Mouse (Mus musculus) yolk sac, embryonic 10.5 days (tissue): ENCODE data around the gene Anks1.

Source experiments
- DNase-seq: peaks from one replicate; pipeline ENCODE4 v3.0.0-alpha.2; 2017; ENCODE audit warnings: low spot score

The Anks1 gene

DNA sequence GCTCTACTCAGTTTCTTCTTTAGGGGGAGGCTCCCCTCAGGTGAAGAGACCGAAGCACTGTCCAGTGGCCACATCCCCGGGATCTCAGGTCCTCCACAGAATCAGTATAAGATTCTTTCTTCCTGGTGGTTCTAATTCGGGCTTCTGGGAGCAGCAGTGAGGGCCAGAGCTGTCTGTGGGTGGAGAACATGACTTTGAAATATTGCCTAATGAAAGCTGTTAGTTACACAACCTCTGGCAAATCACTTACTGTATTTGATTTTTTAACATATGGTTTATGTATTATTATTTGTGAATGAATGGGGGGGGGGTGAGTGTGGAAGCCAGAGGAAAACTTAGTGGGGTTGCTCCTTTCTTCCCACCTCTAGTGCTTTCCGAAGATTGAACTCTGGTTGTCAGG, 22.7 kb downstream of the Anks1 start:
- DNase-seq: no peak

DNA sequence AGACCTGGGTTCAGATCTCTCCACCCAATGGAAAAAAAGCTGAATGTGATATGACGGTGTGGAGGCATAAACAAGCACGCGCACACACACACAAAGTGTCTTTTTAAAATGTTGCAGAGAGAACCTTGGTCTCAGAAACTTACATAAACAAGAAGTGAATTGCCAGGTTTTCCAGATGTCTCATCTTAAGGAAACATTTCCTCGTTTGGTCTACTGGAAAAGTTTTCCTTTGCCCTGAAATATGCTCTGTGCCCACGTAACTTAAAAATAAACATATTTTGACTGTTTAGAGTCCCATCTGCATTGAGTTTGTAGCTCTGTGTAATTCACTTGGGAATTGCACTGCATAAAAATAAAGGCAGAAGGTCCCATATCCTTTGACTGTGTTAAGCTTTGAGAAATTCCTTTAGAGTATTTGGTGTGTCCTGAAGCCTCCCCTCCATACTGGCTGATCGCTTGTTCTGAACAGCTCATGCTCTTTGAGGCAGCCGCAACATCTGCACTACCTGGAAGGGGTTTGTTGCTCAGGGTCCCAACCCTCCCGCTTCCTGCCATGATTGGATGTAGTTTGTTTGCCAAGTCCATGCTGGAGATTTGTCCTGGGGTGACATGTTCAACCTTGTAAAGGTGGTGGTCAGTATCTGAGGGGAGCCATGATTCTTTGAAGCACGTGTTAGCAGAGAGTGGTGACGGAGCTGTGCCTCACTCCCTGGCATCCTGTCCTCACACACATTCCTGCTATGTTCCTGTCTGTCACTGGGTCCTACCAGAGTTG, 25.2 kb downstream of the Anks1 start:
- no peak for DNase-seq

DNA sequence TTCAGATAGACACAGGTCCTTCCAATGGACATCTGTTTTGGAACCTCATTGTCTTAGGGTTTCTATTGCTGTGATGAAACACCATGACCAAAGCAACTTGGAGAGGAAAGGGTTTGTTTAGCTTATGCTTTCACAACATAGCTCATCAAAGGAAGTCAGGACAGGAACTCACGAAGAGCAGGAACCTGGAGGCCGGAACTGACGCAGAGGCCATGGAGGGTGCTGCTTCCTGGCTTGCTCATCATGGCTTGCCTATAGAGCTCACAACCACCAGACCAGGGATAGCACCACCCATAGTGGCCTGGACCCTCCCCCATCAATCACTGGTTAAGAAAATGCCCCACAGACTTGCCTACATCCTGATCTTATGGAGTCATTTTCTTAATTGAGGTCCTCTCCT, 26.0 kb downstream of the Anks1 start:
- DNase-seq: no peak

DNA sequence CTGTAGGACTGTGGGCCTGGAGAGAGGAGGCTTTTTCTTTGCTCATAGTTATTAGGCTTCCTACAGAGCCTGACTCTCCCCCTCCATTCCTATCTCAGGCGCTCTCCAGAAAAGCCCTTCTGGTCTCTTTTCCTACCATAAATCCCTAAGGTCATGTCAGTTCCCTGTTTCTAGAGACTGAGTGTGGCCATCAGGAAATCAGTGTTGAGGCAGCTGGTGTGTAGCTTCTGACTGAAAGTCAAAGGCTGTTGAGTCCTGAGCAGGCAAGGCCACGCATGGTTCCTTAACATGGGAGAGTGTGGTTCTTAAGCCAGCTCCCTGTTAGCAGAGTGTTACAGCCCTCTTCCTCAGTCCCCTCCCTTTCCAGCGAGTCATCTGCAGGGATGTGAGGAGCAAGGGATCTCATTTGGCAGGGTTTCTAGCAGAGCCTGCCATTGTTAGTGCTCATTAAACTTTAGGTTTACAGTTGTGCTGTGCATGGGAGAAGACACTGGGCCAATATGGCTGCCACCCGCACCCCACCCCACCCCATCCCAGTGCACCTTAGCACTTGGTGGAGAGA, 28.0 kb downstream of the Anks1 start:
- DNase-seq: no peak

DNA sequence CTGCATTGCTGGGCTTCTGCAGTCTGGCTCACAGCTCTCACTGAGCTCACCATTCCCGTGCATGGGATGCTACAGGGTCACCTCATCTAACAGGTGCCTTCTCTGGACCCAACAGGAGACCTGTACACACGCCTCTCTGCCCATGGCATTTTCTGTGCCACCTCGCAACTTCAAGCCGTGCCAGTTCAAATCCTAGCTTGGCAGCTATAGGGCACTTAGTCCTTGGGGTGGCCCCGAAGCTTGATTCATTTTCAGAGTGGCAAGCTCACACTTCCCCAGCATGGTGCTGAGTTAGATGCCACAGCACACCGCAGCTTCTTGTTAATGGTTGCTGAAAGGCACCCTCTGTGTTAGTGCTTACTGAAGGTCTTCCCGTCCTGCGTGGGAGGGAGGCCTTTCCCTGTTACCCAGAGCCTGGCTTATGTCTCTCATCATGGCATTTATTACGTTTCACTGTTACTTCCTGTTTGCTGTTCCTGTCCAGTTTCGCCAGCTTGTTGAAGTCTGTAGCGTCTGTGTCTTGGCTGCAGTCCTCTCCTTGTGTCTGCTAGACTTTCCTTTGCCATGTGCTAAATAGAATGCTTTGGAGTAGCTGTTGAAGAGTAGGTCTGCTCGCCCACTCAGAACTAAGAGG, 29.1 kb downstream of the Anks1 start:
- DNase-seq: no peak

DNA sequence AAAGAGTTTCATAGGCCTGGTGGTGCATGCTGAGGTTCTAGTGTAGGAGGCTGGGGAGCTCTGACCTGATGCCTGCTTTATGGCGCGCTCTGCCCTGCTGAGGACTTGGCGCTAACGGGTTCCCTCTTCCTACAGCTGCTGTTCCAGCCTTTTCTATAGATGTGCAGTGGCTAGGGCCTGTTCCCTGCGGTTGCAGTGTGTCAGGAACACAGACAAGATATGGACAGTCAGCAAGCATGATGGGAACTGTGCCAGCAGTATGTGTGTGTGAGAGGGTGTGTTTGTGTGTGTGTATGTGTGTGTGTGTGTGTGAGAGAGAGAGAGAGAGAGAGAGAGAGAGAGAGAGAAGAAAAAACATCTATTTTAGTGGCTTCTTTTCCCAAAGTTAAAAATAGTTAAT, 29.9 kb downstream of the Anks1 start:
- DNase-seq: no peak

DNA sequence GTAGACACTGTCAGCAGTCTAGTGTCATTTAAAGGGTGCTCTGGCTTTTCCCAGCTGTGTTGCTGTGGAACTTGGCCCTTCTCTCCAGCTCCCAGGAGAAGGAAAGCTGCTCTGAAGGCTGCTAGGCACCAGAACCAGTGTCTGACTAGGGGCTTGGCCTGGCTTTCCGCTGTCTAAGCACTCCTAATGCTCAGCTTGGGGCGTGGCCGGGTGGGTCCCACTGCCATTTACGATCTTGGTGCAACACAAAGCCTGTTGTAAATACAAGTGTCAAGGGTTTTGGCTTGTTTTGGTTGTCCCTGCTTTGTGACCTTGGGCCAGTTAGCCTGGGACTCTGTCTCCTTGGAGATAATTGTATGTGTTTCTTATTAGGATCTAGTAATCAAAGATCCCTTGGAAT, 31.2 kb downstream of the Anks1 start:
- DNase-seq: no peak

DNA sequence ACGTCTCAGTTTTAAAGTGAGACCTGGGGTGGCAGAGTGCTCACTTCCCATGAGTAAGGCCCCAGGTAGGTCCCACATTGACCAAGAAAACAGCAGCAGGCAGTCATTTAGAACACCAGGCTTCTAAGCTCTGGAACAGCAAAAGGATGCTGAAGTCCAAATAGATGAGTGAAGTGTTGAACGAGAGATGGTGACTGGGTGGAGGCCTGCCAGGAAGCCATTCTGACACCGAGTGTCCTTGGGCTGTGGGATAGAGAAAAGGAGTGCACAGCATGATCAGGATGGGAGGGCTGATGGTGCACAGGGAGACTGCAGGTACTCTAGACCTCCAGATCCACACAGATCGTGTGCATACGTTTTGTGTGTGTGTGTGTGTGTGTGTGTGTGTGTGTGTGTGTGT, 32.1 kb downstream of the Anks1 start:
- no peak for DNase-seq

DNA sequence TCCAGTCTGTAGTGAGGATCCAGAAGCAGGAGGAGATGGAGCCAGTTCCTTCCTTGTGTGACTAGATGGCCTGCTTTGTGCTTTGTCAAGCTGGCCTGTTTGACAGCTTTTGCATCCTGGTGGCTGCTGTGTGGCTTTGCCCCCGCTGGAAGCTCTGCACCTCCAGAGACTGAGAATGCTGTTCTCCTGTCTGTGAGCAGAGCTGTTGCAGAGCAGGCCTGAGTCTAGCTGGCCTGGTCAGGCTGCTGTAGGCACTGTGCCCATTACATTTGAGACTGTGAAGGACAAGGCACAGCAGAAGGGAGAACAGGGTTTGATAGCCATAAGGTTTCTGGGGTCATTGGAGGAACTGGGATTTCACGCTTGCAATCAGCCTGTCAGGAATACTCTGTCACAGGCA, 32.6 kb downstream of the Anks1 start:
- DNase-seq: no peak

DNA sequence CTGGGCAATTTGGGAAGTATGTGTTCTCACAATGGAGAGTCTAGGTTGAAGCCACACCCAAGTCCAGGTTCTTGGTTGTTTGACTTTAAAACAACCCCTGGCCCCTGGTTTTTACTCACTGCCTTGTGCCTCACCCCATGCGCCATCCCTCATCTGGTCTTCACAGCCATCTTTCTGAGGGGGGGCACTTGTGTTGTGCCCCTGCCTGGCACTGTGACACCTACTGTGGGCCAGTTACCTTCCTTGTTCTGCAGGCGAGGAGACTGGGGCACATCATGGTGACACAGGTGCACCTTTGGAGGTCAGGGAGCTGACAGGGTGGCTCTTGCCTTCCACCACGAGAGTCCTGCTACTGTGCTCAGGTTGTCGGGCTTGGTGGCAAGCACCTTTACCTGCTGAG, 33.0 kb downstream of the Anks1 start:
- no peak for DNase-seq

DNA sequence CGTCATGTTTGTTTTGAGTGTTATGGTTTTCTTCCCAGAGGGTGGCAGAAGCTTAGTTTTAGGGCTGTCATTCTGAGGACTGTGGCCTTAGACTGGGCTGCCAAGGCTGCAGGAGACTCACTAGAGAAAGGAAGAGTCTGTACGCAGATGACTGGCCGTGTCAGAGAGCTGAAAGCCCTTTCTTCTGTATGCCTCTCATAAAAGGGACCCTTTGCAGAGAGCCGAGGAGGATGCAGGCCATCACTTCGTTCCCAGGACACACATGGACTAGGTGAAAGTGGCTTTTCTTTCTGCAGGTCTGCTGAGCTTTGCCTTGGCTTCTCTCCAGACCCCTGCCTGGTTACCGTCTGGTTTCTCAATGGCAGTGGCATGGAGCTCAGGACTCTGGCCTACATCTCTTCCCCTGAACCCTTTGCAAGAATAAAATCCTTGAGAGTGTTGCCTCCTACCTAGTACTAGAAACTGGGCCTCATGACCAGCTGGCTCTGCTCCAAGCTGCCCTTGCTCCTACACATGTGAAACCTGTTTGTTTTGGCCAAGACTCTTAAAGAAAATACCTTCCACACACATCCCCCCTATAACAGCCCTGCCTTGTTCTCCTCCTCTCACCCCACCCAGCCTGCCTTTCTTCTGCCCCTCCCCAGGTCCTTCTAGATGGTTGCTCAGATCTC, 36.6 kb downstream of the Anks1 start:
- DNase-seq: no peak

DNA sequence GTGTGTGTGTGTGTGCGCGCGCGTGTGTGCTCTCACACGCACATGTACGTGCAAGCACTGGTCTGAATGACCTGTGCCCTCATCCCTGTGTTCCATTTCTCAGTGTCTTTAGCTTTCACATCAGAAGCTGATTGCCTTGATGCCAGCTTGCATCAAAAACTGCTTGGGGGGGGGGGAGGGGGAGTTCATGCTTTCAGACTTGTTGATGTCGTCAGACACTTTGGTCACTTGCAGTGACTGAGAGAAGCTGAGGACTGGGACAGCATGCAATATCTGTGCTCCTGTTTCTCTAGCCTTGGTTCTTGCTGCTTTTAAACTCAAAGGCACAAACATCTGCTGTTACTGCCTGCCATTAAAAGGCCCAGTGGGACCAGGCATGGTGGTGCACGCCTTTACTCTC, 37.3 kb downstream of the Anks1 start:
- DNase-seq: no peak

DNA sequence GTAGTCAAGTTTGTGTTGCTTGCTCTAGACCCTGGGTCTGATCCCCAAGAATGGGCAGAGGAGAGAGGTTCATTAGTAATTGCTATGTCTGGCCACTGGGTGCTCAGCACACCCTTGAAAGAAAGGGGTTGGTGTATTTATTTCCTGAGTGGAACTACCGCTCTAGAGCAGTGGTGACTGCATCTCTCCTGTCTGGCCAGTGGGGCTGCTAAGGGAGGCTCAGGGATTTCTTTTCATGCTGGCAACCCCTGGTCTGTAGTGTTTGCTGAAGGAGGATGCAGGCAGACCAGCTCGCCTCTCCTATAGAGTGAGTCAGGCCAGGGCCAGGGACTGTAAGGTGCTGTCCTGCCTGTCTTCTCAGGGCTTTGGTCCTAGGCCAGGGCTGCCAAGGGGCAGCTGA, 38.0 kb downstream of the Anks1 start:
- no peak for DNase-seq

DNA sequence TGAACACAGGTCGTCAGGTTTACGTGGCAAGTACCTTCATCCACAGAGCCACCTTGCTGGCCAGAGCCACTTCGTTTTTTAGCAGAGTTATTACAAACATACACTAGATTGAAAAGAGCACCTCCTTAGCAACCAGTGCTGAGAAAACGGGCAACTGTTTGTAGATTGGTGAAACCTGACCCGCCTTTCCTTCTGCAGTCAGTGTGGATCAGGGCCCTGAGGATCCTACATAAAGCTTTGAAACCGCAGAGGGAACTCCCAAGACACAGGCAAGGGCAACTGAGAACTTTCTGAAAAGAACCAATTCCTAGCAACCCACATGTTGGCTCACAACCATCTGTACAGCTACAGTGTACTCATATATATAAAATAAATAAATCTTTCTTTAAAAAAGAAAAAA, 44.0 kb downstream of the Anks1 start:
- DNase-seq: no peak

DNA sequence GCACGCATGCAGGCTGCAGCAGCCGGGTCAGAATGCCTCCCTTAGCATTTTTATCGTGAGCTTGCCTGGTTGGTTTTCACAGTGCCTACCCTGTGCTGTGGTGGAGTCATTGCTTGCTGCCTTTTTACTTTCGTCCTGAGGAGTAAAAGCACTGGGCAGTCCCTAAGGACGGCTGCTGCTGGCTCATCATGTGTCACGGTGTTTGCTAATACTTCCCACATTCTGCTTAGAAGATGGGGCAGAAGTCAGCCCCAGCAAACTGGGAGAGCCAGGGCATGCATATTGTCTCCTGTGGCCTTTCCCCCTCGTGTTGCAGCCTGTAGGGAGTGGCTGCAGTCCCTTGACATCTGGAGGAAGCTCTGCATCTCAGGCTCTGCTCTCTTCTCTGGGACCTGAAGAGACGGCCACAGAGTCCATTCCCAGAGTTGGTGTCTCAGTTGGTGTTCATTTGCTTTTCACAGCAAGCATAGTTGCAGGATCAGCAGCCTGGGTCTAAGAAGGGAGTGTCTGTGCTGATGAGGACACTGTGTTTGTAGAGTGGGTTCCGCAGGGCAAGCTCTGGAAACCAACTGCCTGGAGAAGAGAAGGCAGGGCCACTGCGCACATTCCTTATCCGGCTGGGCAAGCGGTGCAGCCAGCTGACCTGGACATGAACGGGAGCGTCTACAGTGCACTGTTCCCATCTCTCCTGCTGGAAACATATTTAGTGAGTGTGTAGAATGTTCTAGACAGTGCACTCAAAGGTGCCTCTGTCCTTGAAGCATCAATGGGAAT, 45.7 kb downstream of the Anks1 start:
- peak; percentile 45 for DNase-seq

DNA sequence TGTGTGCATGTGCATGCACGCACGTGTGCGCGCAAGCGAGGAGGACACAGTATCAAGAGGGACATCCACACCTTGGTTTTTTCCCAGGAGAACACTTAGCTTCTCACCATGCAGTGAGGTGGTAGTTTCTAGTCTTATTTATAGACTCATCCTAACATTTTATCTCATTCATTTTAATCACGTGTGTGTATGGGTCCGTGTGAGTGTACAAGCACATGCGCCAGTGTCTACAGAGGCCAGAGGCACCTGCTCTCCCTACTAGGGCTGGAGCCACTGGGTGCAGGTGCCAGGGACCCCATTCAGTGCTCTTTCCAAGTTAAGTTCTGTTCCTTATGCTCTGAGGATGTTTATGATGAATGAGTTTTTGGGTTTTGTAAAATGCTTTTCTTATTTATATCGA, 48.5 kb downstream of the Anks1 start:
- no peak for DNase-seq

DNA sequence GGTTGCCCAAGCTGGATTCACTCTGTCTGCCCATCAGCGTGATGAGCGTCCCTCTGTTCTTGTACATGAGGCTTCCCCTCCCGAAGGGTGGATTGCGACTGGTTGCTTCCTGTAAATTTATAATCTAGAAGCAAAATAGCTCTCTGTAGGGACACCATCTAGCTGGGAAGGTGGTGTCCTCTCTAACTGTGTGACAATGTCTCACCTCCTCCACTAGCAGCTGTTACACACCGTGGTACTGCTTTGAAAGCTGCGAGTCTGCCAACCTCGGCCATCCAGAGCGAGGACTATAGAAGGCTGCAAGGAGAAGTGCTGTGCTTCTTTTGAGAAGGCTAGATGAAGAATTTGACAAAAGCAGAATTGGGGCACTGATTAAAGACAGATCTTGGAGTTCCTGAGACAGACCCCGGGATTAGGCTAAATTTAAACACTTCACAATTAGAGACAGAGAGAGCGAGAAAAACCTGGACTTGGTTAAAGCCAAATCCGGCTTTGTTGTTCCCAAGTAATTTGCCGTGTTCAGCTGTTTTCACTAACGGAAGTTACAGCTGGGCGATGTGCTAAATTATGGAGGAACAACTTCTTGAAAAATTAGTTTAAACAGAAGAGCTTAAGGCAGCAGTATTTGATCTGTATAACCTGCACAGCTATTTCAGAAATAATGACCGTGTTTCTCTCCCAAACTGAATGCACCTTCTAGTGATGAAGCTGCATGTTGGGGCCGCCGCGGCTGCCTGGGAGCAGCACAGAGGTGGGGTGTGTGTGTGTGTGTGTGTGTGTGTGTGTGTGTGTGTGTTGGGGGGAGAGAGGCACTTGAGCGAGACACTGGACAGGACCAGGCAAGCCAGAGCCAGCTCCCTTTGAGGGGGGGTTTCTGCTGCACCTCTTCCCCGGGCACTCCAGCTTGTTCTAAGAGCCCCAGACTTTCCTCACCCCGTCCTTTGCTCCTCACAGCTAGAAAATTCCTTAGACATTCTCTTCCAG, 51.3 kb downstream of the Anks1 start:
- no peak for DNase-seq

DNA sequence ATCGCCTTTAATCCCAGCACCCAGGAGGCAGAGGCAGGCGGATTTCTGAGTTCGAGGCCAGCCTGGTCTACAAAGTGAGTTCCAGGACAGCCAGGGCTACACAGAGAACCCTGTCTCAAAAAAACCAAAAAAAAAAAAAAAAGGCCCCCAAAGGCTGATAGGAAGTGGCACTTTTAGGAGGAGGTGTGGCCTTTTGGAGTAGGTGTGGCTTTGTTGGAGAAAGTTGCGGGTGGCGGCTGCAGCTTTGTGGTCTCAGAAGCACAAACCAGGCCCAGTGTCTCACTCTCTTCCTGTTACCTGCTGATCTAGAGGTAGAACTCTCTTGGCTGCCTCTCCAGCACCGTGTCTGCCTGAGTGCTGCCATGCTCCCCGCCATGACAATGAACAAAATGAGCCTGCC, 54.0 kb downstream of the Anks1 start:
- DNase-seq: peak; percentile 31

DNA sequence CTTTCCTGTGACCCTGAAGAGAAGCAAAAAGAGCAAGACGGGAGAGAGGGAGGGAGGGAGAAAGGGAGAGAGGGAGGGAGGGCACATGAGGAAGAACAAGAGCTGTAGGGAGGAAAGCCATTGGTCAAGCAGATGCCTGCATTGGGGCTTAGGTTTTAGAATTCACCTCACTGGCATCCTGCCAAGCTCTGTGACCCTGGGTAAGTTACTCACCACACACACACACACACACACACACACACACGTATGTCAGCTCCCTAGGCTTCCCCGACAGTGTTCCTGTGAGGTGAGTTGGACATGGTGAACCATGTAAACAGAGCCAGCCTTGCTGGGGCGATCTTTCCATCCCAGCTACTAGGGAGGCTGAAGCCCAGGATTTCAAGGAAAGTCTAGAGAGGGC, 55.5 kb downstream of the Anks1 start:
- peak; percentile 24 for DNase-seq

DNA sequence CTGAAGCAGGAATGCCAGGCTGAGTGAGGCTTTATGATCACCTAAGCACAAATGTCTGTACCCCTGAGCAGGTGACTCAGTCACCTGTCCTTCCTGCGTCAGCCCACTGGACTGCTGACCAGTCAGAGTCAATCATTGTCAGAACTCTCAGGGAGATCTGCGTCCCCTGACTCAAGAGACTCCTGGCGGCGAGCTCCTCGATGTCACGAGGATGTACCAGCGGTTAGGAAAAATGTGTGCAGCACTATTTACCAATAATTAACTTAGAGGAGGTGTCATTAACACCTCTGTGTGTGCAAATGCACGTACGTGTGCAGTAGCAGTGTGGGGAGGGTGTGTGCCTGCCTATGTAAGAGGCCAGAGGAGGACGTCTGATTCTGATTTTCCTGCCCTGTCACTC, 56.2 kb downstream of the Anks1 start:
- peak; percentile 89 for DNase-seq

DNA sequence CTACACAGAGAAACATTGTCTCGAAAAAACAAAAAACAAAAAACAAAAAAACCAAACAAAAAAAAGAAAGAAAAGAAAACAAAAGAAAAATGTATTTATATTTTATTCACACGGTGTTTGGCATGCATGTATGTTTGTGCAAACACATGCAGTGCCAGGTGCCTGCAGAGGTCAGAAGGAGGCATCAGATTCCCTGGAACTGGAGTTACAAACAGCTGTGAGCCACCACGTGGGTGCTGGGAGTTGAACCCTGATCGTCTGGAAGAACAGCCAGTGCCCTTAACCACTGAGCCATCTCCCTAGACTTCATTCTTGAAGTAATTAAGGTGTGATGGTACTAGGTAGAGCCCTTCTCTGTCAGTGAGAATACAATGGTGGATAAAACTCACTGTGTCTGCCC, 57.0 kb downstream of the Anks1 start:
- no peak for DNase-seq
